Mouse (Mus musculus): ENCODE results near the gene Aoc2. TPM values are rescaled to one million over a fixed set of nuclear protein-coding genes. Genes with fewer than 3 reads are reported as not detected.
A peak's percentile ranks its signal among the peaks of the same experiment; 100 is the strongest.

Gene Aoc2
- 1.5 and 1.8 TPM in 2 replicates for polyA plus RNA-seq (2015; fragmentation: Nextera tagmentation; extraction: Ambion mirVana)

GRCm38 (mm10) chr11:101324763-101325162, at the start of gene Aoc2:
Aoc2 (plus strand) TSS chr11:101325063.
- 91% methylated on average over 5 of the region's 5 CpGs for WGBS (ENCODE audit: insufficient replicate concordance)
- H3K27ac ChIP-seq (ENCODE audit: low read length): no peak within 1 kb of the TSS
- no peaks in the 10 kb centered on the region for H3K9me3 ChIP-seq (replicated peaks; ENCODE audit: control insufficient read depth, low read length)
- H3K4me2 ChIP-seq (ENCODE audit: low read depth, low read length): no peak within 1 kb of the TSS
- no peaks in the 10 kb centered on the region for H3K4me1 ChIP-seq (ENCODE audit: control insufficient read depth, low read depth, low read length)
- no peak for ATAC-seq (ENCODE audit: low read depth)
- no peaks in the 10 kb centered on the region for H3K27me3 ChIP-seq (ENCODE audit: control insufficient read depth, insufficient read depth, low read depth, low read length)
- peaks cover 57% of the 10 kb centered on the region for H3K36me3 ChIP-seq (ENCODE audit: control insufficient read depth, insufficient read depth)
- no peak within 1 kb of the TSS for H3K4me3 ChIP-seq (ENCODE audit: low read depth, low read length)
- no peak within 1 kb of the TSS for H3K9ac ChIP-seq (ENCODE audit: low read depth, low read length)

- no peaks in the 10 kb centered on the region for H3K27me3 ChIP-seq (ENCODE audit: control insufficient read depth, insufficient read depth, low read depth, low read length)
- H3K36me3 ChIP-seq (ENCODE audit: control insufficient read depth, insufficient read depth): peaks cover 2% of the 10 kb centered on the region; the same call in 1 of the 2 replicates
- H3K9me3 ChIP-seq (replicated peaks; ENCODE audit: control insufficient read depth, low read length): no peaks in the 10 kb centered on the region
- no peak for ATAC-seq (ENCODE audit: low read depth)
- H3K9ac ChIP-seq (ENCODE audit: low read depth, low read length): no peak overlapping the region
- H3K4me2 ChIP-seq (ENCODE audit: low read depth, low read length): no peak overlapping the region
- no peak overlapping the region for H3K27ac ChIP-seq (ENCODE audit: low read length)
- H3K4me3 ChIP-seq (ENCODE audit: low read depth, low read length): no peak overlapping the region
- 76% methylated on average over 4 of the region's 4 CpGs for WGBS (ENCODE audit: insufficient replicate concordance)
- peaks cover 21% of the 10 kb centered on the region for H3K4me1 ChIP-seq (ENCODE audit: control insufficient read depth, low read depth, low read length)
Measured at GRCm38 (mm10) chr11:101275309-101275708, 49.6 kb upstream of the Aoc2 start.

- peaks cover 2% of the 10 kb centered on the region; the same call in 1 of the 2 replicates for H3K36me3 ChIP-seq (ENCODE audit: control insufficient read depth, insufficient read depth)
- H3K4me2 ChIP-seq (ENCODE audit: low read depth, low read length): no peak overlapping the region
- no peaks in the 10 kb centered on the region for H3K27me3 ChIP-seq (ENCODE audit: control insufficient read depth, insufficient read depth, low read depth, low read length)
- H3K9ac ChIP-seq (ENCODE audit: low read depth, low read length): no peak overlapping the region
- no peaks in the 10 kb centered on the region for H3K9me3 ChIP-seq (replicated peaks; ENCODE audit: control insufficient read depth, low read length)
- no peak for ATAC-seq (ENCODE audit: low read depth)
- H3K4me1 ChIP-seq (ENCODE audit: control insufficient read depth, low read depth, low read length): peaks cover 21% of the 10 kb centered on the region
- 61% methylated on average over 27 of the region's 27 CpGs for WGBS (ENCODE audit: insufficient replicate concordance)
- H3K27ac ChIP-seq (ENCODE audit: low read length): no peak overlapping the region
- H3K4me3 ChIP-seq (ENCODE audit: low read depth, low read length): no peak overlapping the region
Measured at GRCm38 (mm10) chr11:101276319-101277070, 48.4 kb upstream of the Aoc2 start.

- H3K27ac ChIP-seq (ENCODE audit: low read length): peak overlapping the region; percentile 61; the same call in 1 of the 2 replicates
- H3K36me3 ChIP-seq (ENCODE audit: control insufficient read depth, insufficient read depth): peaks cover 2% of the 10 kb centered on the region; the same call in 1 of the 2 replicates
- H3K9ac ChIP-seq (ENCODE audit: low read depth, low read length): peak overlapping the region; percentile 76
- H3K4me1 ChIP-seq (ENCODE audit: control insufficient read depth, low read depth, low read length): peaks cover 21% of the 10 kb centered on the region
- H3K27me3 ChIP-seq (ENCODE audit: control insufficient read depth, insufficient read depth, low read depth, low read length): no peaks in the 10 kb centered on the region
- ATAC-seq (ENCODE audit: low read depth): no peak
- H3K4me3 ChIP-seq (ENCODE audit: low read depth, low read length): peak overlapping the region; percentile 74
- H3K9me3 ChIP-seq (replicated peaks; ENCODE audit: control insufficient read depth, low read length): no peaks in the 10 kb centered on the region
- WGBS (ENCODE audit: insufficient replicate concordance): 40% methylated on average over 12 of the region's 12 CpGs
- H3K4me2 ChIP-seq (ENCODE audit: low read depth, low read length): peak overlapping the region; percentile 66
Measured at GRCm38 (mm10) chr11:101277381-101278222, 47.3 kb upstream of the Aoc2 start.

- peak within 1 kb of the TSS; percentile 74 for H3K4me3 ChIP-seq (ENCODE audit: low read depth, low read length)
- peak; percentile 94 for ATAC-seq (ENCODE audit: low read depth)
- H3K9ac ChIP-seq (ENCODE audit: low read depth, low read length): peak within 1 kb of the TSS; percentile 76
- H3K27ac ChIP-seq (ENCODE audit: low read length): peak within 1 kb of the TSS; percentile 61
- WGBS (ENCODE audit: insufficient replicate concordance): 3% methylated on average over 45 of the region's 45 CpGs
- peak within 1 kb of the TSS; percentile 66 for H3K4me2 ChIP-seq (ENCODE audit: low read depth, low read length)
- H3K4me1 ChIP-seq (ENCODE audit: control insufficient read depth, low read depth, low read length): peaks cover 21% of the 10 kb centered on the region
- no peaks in the 10 kb centered on the region for H3K27me3 ChIP-seq (ENCODE audit: control insufficient read depth, insufficient read depth, low read depth, low read length)
- no peaks in the 10 kb centered on the region for H3K9me3 ChIP-seq (replicated peaks; ENCODE audit: control insufficient read depth, low read length)
- peaks cover 2% of the 10 kb centered on the region; the same call in 1 of the 2 replicates for H3K36me3 ChIP-seq (ENCODE audit: control insufficient read depth, insufficient read depth)
Measured at GRCm38 (mm10) chr11:101278223-101279192, 46.4 kb upstream of the Aoc2 start, which contains the start of the genes Cntd1 and Coa3. Cntd1 (plus strand) TSS chr11:101279012. Coa3 (minus strand) TSS chr11:101279114.

- H3K9ac ChIP-seq (ENCODE audit: low read depth, low read length): peak overlapping the region; percentile 76
- peak; percentile 17; the same call in 1 of the 2 replicates for ATAC-seq (ENCODE audit: low read depth)
Measured at GRCm38 (mm10) chr11:101279193-101279569, 45.7 kb upstream of the Aoc2 start.

GRCm38 (mm10) chr11:101280837-101281236, 44.0 kb upstream of the Aoc2 start:
- no peak for ATAC-seq (ENCODE audit: low read depth)
- Histone ChIP-seq H3K27ac (ENCODE audit: low read length) (no peak overlapping the region), H3K9me3 (replicated peaks; ENCODE audit: control insufficient read depth, low read length) (no peaks in the 10 kb centered on the region), H3K9ac (ENCODE audit: low read depth, low read length) (no peak overlapping the region), H3K4me2 (ENCODE audit: low read depth, low read length) (no peak overlapping the region), H3K36me3 (ENCODE audit: control insufficient read depth, insufficient read depth) (peaks cover 2% of the 10 kb centered on the region; the same call in 1 of the 2 replicates), H3K4me3 (ENCODE audit: low read depth, low read length) (no peak overlapping the region), H3K4me1 (ENCODE audit: control insufficient read depth, low read depth, low read length) (peaks cover 21% of the 10 kb centered on the region), H3K27me3 (ENCODE audit: control insufficient read depth, insufficient read depth, low read depth, low read length) (no peaks in the 10 kb centered on the region)
- WGBS (ENCODE audit: insufficient replicate concordance): 53% methylated on average over 7 of the region's 7 CpGs

More at GRCm38 (mm10) chr11:101279193-101279569, 45.7 kb upstream of the Aoc2 start:
- peaks cover 2% of the 10 kb centered on the region; the same call in 1 of the 2 replicates for H3K36me3 ChIP-seq (ENCODE audit: control insufficient read depth, insufficient read depth)
- WGBS (ENCODE audit: insufficient replicate concordance): 57% methylated on average over 14 of the region's 14 CpGs
- H3K27me3 ChIP-seq (ENCODE audit: control insufficient read depth, insufficient read depth, low read depth, low read length): no peaks in the 10 kb centered on the region
- no peaks in the 10 kb centered on the region for H3K9me3 ChIP-seq (replicated peaks; ENCODE audit: control insufficient read depth, low read length)
- no peak overlapping the region for H3K27ac ChIP-seq (ENCODE audit: low read length)
- H3K4me1 ChIP-seq (ENCODE audit: control insufficient read depth, low read depth, low read length): peaks cover 21% of the 10 kb centered on the region
- peak overlapping the region; percentile 66 for H3K4me2 ChIP-seq (ENCODE audit: low read depth, low read length)
- peak overlapping the region; percentile 74 for H3K4me3 ChIP-seq (ENCODE audit: low read depth, low read length)

- Histone ChIP-seq H3K4me3 (ENCODE audit: low read depth, low read length) (no peak overlapping the region), H3K36me3 (ENCODE audit: control insufficient read depth, insufficient read depth) (peaks cover 3% of the 10 kb centered on the region; the same call in 1 of the 2 replicates), H3K9ac (ENCODE audit: low read depth, low read length) (no peak overlapping the region), H3K27me3 (ENCODE audit: control insufficient read depth, insufficient read depth, low read depth, low read length) (no peaks in the 10 kb centered on the region), H3K27ac (ENCODE audit: low read length) (no peak overlapping the region), H3K4me2 (ENCODE audit: low read depth, low read length) (no peak overlapping the region), H3K4me1 (ENCODE audit: control insufficient read depth, low read depth, low read length) (peaks cover 6% of the 10 kb centered on the region), H3K9me3 (replicated peaks; ENCODE audit: control insufficient read depth, low read length) (no peaks in the 10 kb centered on the region)
- ATAC-seq (ENCODE audit: low read depth): no peak
- 67% methylated on average over 5 of the region's 5 CpGs for WGBS (ENCODE audit: insufficient replicate concordance)
Measured at GRCm38 (mm10) chr11:101282896-101283295, 42.0 kb upstream of the Aoc2 start.
